Mouse (Mus musculus): ENCODE measurements at regions not wholly inside any gene's neighbourhood (a gene's known extent, or its start where the extent isn't known, plus 50 kb on each side); places are given as distances from the start of the nearest gene placed in this dataset.

GRCm38 (mm10) chr13:58495390-58496073, 92.4 kb upstream of the Hnrnpk start:
- no peak for DNase-seq (ENCODE audit: low spot score)

DNA sequence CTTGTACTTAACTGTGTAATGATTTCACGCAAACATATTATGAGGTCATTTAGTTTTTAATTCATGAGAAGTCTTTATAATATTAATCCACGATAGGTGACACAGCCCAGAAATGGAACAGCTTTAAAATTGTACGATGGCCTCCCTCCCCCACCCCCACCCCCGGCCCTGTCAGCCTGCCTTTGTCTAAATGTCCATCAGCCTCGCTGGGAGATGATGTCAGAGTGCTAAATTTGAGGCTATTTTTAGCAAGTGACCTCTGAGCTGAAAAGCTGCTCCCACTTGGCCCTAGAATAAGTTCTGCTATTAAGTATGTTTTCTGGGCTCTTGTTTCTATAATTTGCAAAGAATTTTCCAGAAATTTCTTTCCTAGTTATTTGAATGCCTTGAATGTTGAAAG, 91.6 kb upstream of the Hnrnpk start:
- DNase-seq (ENCODE audit: low spot score): no peak

DNA sequence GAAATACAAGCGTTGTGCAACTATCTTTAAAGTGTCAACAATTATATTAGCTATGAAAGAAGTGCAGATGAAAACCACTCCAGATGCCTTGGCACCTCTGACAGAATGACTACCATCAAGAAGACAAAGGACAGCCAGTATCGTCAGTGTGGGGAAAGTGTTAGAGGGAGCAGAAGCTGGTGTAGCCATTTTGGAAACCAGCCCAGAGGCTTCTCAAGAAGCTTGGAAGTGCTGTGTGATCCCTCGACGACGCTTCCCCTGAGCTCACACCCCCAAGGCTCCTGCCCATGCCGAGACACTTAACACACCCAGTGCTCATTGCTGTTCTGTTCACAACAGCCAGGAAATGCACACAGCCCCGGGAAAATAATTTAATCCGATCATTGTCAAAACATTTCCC, 87.7 kb upstream of the Hnrnpk start:
- no peak for DNase-seq (ENCODE audit: low spot score)

GRCm38 (mm10) chr13:58485011-58485410, 81.9 kb upstream of the Hnrnpk start:
- no peak for DNase-seq (ENCODE audit: low spot score)

DNA sequence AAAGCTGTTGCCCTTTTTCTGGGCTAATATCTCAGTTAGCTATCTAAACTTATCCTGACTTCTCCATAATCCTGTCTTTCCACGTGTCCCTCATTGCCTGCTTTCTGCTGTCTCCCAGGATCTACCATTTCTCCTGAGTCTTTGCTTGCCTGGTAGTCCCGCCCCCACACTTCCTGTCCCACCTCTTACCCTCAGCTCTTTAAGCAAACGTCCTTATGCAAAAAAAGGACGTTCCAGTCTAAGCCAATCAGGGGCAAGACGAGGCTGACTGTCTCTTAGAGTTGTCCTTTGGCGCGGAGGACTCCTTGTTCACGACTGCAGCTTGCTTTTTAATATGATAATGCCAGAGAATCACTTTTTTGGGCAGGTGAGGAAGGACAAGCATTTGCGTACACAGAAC, 79.6 kb upstream of the Hnrnpk start:
- DNase-seq (ENCODE audit: low spot score): no peak

DNA sequence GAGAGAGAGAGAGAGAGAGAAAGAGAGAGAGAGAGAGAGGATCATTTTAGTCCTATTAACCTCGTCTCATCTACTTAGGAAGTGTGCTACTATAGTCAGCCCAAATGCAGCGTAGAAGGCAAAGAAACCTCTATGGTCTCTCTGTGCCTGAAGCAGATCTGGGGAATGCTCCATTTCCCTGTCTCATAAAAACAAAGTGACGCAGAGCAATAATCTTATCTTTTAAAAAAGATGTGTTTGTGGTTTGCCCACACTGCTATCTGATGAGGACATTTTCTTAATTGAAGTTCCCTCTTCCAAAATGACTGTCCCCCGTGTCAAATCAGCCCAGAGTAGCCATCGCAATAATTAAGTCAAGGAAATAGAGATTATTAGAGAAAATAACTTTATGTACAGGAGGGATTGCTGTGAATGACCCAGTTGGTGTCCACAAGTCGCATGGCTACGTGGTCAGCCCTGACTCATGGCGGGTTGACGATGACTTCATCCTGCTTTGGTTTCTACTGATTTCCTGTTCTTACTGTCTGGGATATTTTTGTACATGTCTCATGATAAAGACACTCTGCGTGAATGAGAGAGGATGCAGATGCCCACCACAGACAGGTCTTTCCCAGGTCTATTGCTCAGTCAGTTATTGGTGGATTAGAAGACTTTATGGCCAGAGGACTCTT, 77.9 kb upstream of the Hnrnpk start:
- no peak for DNase-seq (ENCODE audit: low spot score)

- no peak for DNase-seq (ENCODE audit: low spot score)
Measured at GRCm38 (mm10) chr13:58480388-58480927, 77.3 kb upstream of the Hnrnpk start.

- DNase-seq (ENCODE audit: low spot score): no peak
Measured at GRCm38 (mm10) chr13:58478438-58478837, 75.3 kb upstream of the Hnrnpk start.

GRCm38 (mm10) chr13:58477253-58477652, 74.1 kb upstream of the Hnrnpk start:
- no peak for DNase-seq (ENCODE audit: low spot score)

- DNase-seq (ENCODE audit: low spot score): no peak
Measured at GRCm38 (mm10) chr13:58476033-58476830, 73.1 kb upstream of the Hnrnpk start.

DNA sequence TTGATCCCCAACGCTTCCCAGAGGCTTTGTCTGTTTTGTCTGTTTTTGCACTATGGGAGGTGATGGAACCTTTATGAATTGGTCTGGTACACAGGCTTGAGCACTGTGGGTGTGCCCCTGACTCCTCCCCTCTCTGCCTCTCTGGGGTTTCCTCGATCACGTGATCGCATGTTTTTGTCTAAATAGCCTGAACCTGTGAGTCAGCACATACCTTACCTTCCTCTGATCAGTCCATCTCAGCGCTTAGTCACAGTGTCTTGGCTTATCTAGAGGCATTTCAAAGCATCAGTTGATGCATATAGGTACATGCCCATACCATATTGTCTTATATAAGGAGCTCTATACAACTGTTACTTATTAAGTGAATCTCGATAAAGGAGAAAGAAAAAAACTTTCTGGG, 72.4 kb upstream of the Hnrnpk start:
- DNase-seq (ENCODE audit: low spot score): no peak

GRCm38 (mm10) chr13:58472455-58472854, 69.3 kb upstream of the Hnrnpk start:
- no peak for DNase-seq (ENCODE audit: low spot score)

DNA sequence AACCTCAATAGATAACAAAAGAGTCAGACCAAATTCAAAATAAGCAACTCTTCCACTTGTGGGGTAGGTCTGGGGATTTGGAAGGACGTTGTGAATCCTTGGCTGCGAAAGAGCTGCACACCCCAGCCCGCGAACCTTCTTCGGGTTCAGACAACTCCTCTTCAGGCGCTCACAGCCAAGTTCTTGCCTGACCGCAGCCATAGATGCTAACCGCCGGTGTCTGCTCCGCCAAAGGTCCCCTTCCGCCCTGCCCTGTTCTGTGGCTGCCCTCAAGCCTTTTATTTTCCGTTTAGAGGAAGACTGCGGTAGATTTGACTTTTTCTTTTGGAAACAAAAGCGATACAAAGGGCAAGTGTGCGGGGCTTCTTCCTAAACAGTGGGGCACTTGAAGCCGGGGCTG, 68.6 kb upstream of the Hnrnpk start:
- DNase-seq (ENCODE audit: low spot score): no peak

DNA sequence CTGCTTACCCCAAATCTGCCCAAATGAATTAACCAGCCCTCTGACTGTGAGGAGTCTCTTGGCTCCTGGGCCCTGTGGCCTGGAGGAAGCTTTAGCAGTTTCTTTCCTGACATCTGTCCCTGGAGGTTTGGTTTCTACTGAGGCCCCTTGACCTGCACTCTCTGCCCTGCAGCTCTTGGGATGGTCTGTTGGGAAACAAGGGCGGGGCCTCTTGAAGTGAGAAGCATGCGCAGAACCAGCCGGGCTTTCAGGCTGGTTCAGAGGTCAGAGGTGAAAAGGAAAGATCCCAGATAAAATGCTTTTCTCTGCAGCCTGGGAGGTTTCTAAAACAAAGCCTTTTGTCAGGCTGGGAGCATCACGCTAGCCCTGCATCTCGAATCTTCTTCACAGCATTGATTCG, 66.6 kb upstream of the Hnrnpk start:
- no peak for DNase-seq (ENCODE audit: low spot score)

GRCm38 (mm10) chr13:58467097-58467642, 64.0 kb upstream of the Hnrnpk start:
- DNase-seq (ENCODE audit: low spot score): peak; percentile 9

DNA sequence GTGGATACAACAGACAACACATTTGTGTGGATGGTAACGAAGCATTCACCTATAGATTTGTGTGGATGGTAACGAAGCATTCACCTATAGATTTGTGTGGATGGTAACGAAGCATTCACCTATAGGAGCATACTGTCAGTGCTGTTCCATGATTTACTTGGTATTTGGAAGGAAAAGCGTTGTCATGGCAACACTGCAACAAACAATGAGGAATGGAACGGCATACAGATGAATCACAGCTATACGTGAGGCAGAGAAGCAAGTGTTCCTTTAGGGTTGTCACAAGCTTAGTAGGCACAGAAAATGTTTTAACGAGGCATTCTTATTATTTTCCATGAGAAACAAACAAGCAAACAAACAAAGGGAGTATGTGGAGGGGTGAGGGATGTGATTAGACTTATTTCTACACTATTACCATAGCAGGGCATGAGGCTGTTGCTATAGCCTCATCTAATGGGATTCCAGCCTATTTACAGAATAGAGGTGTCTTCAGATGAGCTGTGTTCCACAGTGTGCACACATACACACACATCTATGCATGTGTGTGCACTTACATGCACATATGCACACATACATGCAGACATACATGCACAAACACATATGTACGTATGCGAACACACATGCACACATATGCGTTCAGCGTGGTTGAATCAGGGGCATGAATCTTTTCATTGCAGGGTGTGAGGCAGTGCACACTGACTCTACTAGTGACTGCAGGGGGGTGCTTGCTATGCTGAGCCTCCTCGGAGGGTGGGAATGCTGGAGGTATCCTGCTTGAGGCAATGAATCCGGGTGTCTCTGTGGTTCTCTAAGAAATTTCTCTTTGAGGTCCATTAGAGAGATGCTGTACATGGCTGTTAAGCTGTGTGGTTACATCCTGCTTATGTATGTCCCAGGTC, 62.3 kb upstream of the Hnrnpk start:
- DNase-seq (ENCODE audit: low spot score): no peak
